Mouse (Mus musculus) limb, embryonic 15.5 days (tissue): ENCODE results near the gene Vmn1r208. TPM values are rescaled to one million over a fixed set of nuclear protein-coding genes. Genes with fewer than 3 reads are reported as not detected.
"Not testable (repeated sequence)": the region's sequence is repeated elsewhere in the genome, so short reads cannot be mapped to it uniquely, and the experiment has no call there.

Experiments
- ATAC-seq: fragments of 200-750 bp; cut with Nextera tagmentation; 2 replicates; pipeline ENCODE4 v1.8.0; 2017; ENCODE audit warnings: low read depth, moderate TSS enrichment; ENCODE audit not compliant: insufficient number of reproducible peaks, low FRiP score, low TSS enrichment
- H3K27ac ChIP-seq: fragments of 300-500 bp; sonication (generic); 2 replicates; pipeline ENCODE4 v1.5.1; 2015; ENCODE audit warnings: moderate library complexity, mild to moderate bottlenecking, inconsistent platforms
- H3K27me3 ChIP-seq: fragments of 300-500 bp; sonication (generic); 2 replicates; pipeline ENCODE4 v1.6.1; 2015; ENCODE audit warnings: inconsistent platforms
- H3K36me3 ChIP-seq: fragments of 300-500 bp; sonication (generic); 2 replicates; pipeline ENCODE4 v1.6.1; 2015; ENCODE audit warnings: inconsistent platforms
- H3K4me1 ChIP-seq: fragments of 300-500 bp; sonication (generic); 2 replicates; pipeline ENCODE4 v1.6.1; 2015; ENCODE audit warnings: inconsistent platforms
- H3K4me2 ChIP-seq: fragments of 300-500 bp; sonication (generic); 2 replicates; pipeline ENCODE4 v1.6.1; 2015; ENCODE audit warnings: mild to moderate bottlenecking, inconsistent platforms
- H3K4me3 ChIP-seq: fragments of 300-500 bp; sonication (generic); 2 replicates; pipeline ENCODE4 v1.5.1; 2015; ENCODE audit warnings: mild to moderate bottlenecking, inconsistent platforms
- H3K9ac ChIP-seq: fragments of 300-500 bp; sonication (generic); 2 replicates; pipeline ENCODE4 v1.6.1; 2015; ENCODE audit warnings: inconsistent platforms
- H3K9me3 ChIP-seq: fragments of 300-500 bp; sonication (generic); 2 replicates; pipeline ENCODE4 v1.6.1; 2016; ENCODE audit warnings: inconsistent platforms
- WGBS: fragments of 180-500 bp; shearing (Covaris S2); methylation state at CpG from one replicate; pipeline ENCODE4 v1.1.7; 2015; 5-methylcytosine and 5-hydroxymethylcytosine counted together
- polyA plus RNA-seq: library from polyadenylated mRNA; unstranded; fragments of >200 nt; fragmentation: Nextera tagmentation; extraction: Ambion mirVana; gene quantifications from 2 replicates; pipeline ENCODE4 v1.2.1, GENCODE M21; 2015

Vmn1r208 gene
- polyA plus RNA-seq, result not detected in 2 replicates

DNA sequence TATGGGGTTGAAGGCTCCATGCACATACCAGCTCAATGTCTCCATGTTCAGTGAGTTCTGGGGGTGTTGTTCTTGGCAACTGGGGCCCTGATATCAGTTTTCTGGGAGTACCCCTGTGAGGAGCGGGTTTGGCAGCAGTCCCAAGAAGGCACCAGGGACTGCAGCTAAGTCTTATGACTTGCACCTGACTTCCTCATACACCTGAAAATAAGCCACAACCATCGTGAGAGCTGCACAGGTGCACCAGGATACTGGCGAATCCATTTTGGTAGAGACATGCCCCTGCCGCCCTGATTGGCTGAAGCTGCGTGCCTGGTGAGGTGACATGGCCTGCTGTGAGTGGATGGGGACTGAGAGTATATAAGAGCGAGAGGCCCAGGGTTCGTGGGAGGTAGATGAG is at the start of gene Vmn1r208:
TSS of gene Vmn1r208 (minus strand) at position 101 of the 400 bp plus-strand sequence.
- WGBS, result no CpG with 5 or more reads among the region's 7 CpGs
- H3K9ac ChIP-seq, H3K4me3 ChIP-seq, H3K4me1 ChIP-seq, H3K27me3 ChIP-seq, H3K36me3 ChIP-seq, H3K27ac ChIP-seq, ATAC-seq, H3K4me2 ChIP-seq, H3K9me3 ChIP-seq: not testable (repeated sequence)

DNA sequence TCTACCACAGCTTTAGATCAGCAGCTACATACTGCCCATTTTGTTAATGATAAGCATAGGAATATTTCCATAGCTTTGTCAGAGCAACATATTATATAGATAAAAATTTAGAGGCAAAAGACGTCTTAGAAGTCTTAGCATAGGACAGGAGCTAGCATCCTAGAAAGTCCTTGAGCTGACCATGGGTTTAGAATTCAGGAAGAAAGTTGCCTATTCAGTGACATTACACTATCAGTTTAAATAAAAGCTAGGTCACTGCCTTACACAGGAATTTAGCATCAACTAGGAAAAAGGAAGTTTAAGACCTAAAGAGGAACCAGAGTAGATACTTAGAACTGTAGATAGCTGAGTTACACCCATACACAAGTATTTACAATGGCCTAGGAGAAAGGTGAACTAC is 44.4 kb upstream of the Vmn1r208 start:
- H3K27me3 ChIP-seq, H3K9ac ChIP-seq, H3K9me3 ChIP-seq, H3K27ac ChIP-seq, H3K36me3 ChIP-seq, H3K4me1 ChIP-seq, H3K4me3 ChIP-seq, H3K4me2 ChIP-seq, ATAC-seq: not testable (repeated sequence)
- WGBS, result 88% methylated on average over 1 of the region's 1 CpGs

DNA sequence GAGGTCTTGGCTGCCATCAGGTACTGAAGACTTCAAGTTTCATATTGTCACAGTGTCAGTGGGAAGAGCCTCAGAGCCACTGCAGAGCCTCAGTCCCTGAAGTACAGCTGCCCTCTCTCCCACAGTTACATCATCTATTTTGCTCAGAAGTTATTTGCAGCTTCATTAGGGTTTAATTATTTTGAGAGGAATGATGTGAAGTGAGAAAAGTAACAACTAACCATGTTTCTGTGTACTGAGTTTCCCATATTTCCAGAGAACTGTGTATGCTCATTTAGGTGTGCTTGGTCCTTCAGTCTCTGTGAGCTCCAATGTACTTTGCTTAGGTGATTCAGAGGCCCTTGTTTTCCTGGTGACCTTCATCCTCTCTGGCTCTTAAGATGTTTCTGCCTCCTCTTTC is 32.4 kb upstream of the Vmn1r208 start, which contains the start of gene Vmn1r209:
TSS of gene Vmn1r209 (minus strand) at position 101 of the 400 bp plus-strand sequence.
- H3K27ac ChIP-seq, ATAC-seq, H3K9ac ChIP-seq, H3K36me3 ChIP-seq, H3K9me3 ChIP-seq, H3K4me1 ChIP-seq, H3K4me2 ChIP-seq, H3K4me3 ChIP-seq, H3K27me3 ChIP-seq: not testable (repeated sequence)

DNA sequence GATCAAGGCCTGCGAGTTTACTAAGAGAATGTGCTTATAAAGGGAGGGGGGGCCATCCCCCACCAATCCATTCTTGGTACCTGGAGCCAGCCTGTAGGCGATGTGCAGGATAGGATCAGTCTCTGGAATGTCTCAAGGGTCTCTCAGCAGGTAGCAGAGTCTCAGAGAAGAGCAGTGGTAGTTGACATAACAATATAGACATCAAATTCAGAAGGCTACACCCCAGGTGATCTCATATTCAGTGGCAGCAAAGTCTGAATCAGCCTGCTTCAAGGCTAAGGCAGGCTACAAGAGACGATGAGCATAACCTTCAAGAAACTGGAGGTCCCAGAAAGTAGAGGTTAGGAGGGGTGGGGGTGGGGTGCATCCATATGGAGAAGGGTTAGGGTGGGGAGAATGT is 10.9 kb upstream of the Vmn1r208 start:
- not testable (repeated sequence) for H3K4me3 ChIP-seq, H3K9me3 ChIP-seq, H3K27ac ChIP-seq, H3K4me2 ChIP-seq, H3K36me3 ChIP-seq, H3K4me1 ChIP-seq, H3K9ac ChIP-seq, H3K27me3 ChIP-seq, ATAC-seq
- WGBS, result 85% methylated on average over 3 of the region's 3 CpGs

DNA sequence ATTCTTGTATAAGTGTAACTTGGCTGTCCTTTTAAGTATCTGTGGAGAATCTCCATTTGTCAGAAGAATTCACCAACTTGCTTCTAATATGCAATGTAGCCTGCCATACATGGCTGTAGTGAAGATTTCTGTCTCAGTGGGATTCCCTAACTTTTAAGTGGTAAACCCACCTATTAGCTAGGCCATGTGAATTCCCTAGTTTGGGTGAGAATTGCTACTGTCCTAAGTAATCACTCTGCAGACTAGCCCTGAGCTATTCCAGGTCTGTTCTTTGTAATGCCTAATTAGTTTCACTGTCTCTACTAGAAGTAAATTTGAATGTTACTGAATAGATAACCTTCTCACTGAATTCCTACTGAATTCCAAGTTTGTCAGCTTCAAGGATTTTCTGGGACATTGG is 7.0 kb upstream of the Vmn1r208 start:
- H3K27ac ChIP-seq, ATAC-seq, H3K27me3 ChIP-seq, H3K4me2 ChIP-seq, H3K9me3 ChIP-seq, H3K4me1 ChIP-seq, H3K9ac ChIP-seq, H3K36me3 ChIP-seq, H3K4me3 ChIP-seq: not testable (repeated sequence)

DNA sequence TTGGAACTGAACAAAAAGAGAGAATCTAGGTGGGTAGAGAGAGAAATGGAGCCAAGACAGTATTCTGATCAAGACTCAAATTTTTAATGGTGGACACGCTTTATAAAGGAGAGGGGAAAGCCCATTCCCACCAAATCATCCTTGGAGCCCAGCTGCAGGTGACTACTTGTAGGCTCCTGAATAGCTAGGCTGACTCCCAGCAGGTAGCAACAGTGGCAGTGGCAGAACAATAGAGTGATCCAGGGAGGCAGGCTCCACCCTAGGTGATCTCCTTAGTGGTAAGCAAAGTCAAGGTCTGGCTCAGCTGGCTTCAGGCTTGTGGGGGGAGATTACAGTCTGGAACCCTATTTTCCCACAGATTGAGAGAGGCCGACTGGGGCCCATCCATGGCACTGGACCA is 5.6 kb downstream of the Vmn1r208 start:
- H3K36me3 ChIP-seq, H3K27me3 ChIP-seq, H3K4me3 ChIP-seq, H3K4me1 ChIP-seq, H3K27ac ChIP-seq, H3K4me2 ChIP-seq, H3K9ac ChIP-seq, ATAC-seq, H3K9me3 ChIP-seq: not testable (repeated sequence)
- WGBS, result 85% methylated on average over 2 of the region's 2 CpGs

DNA sequence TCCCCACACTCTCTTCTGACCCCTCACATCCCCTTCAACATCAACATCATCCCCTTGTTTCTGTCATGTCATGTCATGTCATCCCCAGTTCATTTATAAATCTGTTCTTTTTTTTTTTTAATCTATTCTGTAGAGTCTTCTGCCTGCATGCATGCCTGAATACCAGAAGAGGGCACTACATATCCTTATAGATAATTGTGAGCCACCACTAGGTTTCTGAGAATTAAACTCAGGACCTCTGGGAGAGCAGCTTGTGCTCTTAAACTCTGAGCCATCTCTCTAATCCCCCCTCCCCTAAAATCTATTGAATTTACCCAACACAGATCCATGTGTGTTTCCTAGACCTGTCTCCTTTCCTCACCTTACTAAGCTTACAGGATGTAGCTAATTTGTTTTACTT is 29.7 kb downstream of the Vmn1r208 start:
- H3K27ac ChIP-seq, result no peak overlapping the region
- no peaks in the 10 kb centered on the region for H3K9me3 ChIP-seq
- H3K4me3 ChIP-seq, result no peak overlapping the region
- H3K4me2 ChIP-seq, result no peak overlapping the region
- no peaks in the 10 kb centered on the region for H3K27me3 ChIP-seq
- H3K36me3 ChIP-seq, result no peaks in the 10 kb centered on the region
- ATAC-seq, result no peak
- H3K9ac ChIP-seq, result no peak overlapping the region
- H3K4me1 ChIP-seq, result no peaks in the 10 kb centered on the region

DNA sequence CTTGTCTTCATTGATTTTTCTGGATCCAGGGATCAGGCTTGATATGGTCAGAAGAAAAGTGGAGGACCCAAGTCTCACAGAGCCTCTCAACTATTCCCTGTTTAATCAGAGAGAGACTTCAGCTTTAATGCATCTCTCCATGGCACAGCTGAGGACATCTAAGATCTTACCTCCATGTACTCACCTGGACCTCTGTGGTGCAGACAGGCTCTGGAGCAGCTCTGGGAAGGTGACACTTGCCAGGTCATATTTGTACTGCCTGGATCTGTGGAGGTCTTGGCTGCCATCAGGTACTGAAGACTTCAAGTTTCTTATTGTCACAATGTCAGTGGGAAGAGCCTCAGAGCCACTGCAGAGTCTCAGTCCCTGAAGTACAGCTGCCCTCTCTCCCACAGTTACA is 47.7 kb downstream of the Vmn1r208 start, which contains the start of gene Vmn1r207-ps:
TSS of gene Vmn1r207-ps (minus strand) at position 101 of the 400 bp plus-strand sequence.
- ATAC-seq, H3K27me3 ChIP-seq, H3K4me1 ChIP-seq, H3K9ac ChIP-seq, H3K9me3 ChIP-seq, H3K4me2 ChIP-seq, H3K27ac ChIP-seq, H3K4me3 ChIP-seq, H3K36me3 ChIP-seq: not testable (repeated sequence)

Other genes with a start within 250 kb of the Vmn1r208 start
- gene Vmn1r204, start 224.2 kb downstream of the Vmn1r208 start, polyA plus RNA-seq, result not detected in 2 replicates
- not detected in 2 replicates for gene Vmn1r205, start 184.4 kb downstream of the Vmn1r208 start, polyA plus RNA-seq
- gene Vmn1r206, start 153.1 kb downstream of the Vmn1r208 start, polyA plus RNA-seq, result not detected in 2 replicates
- gene Vmn1r207-ps, start 47.8 kb downstream of the Vmn1r208 start, polyA plus RNA-seq, result not detected in 2 replicates
- not detected in 2 replicates for gene Vmn1r209, start 32.3 kb upstream of the Vmn1r208 start, polyA plus RNA-seq
- not detected in 2 replicates for gene Vmn1r210, start 53.9 kb upstream of the Vmn1r208 start, polyA plus RNA-seq
- gene Vmn1r211, start 80.2 kb upstream of the Vmn1r208 start, polyA plus RNA-seq, result not detected in 2 replicates
- gene Vmn1r212, start 106.8 kb upstream of the Vmn1r208 start, polyA plus RNA-seq, result not detected in 2 replicates
- gene Vmn1r213, start 230.3 kb upstream of the Vmn1r208 start, polyA plus RNA-seq, result not detected in 2 replicates